Mouse (Mus musculus) cerebellum, adult 2 months (tissue): ENCODE results near the gene Nanog.

Experiments used
- CTCF ChIP-seq: fragments of 200-500 bp; IDR thresholded peaks from 2 replicates; pipeline ENCODE4 v1.5.1; 2011; ENCODE audit warnings: low read depth, mild to moderate bottlenecking, control low read depth, low read length, moderate library complexity, borderline replicate concordance; ENCODE audit not compliant: insufficient read depth
- POLR2A ChIP-seq: fragments of 200-500 bp; IDR thresholded peaks from 2 replicates; pipeline ENCODE4 v1.6.1; 2011; ENCODE audit warnings: low read length, control low read depth, borderline replicate concordance; ENCODE audit not compliant: insufficient read depth

- no peak for TF ChIP-seq CTCF
- TF ChIP-seq POLR2A: no peak
Measured at GRCm38 (mm10) chr6:122665866-122666265, 41.4 kb upstream of the Nanog start.
